Mouse (Mus musculus) CH12.LX (cell line): ENCODE data around the gene Cd27. TPM values are rescaled to one million over a fixed set of nuclear protein-coding genes. Genes with fewer than 3 reads are reported as not detected.

ENCODE experiments used
- DNase-seq: peaks from one replicate; pipeline ENCODE4 v3.0.0-alpha.2; 2013; ENCODE audit errors: extremely low read depth
- H3K27ac ChIP-seq: 2 replicates; pipeline ENCODE4 v1.5.1; 2012; ENCODE audit warnings: low read depth, mild to moderate bottlenecking, control low read depth, moderate library complexity; ENCODE audit not compliant: insufficient read depth
- H3K27me3 ChIP-seq: replicated peaks from 2 replicates; pipeline ENCODE3; 2012; ENCODE audit warnings: inconsistent platforms
- H3K36me3 ChIP-seq, 2 experiments: replicated peaks in 1 of 2; 2 replicates each; pipeline versions ENCODE3 to v1.6.1; 2012; ENCODE audit warnings: inconsistent platforms in 1 of 2, low read length in 1 of 2, mild to moderate bottlenecking in 1 of 2, mixed read lengths in 1 of 2, moderate library complexity in 1 of 2; ENCODE audit not compliant: control insufficient read depth in 1 of 2, insufficient read depth in 1 of 2
- H3K4me1 ChIP-seq, 2 experiments: 2 replicates each; pipeline ENCODE4 v1.6.1; 2012; ENCODE audit warnings: inconsistent platforms in 1 of 2, moderate library complexity in 1 of 2; ENCODE audit not compliant: insufficient read depth in 2 of 2, control insufficient read depth in 1 of 2
- H3K4me2 ChIP-seq: 2 replicates; pipeline ENCODE4 v1.6.1; 2012; ENCODE audit warnings: low read depth, mild to moderate bottlenecking, control low read depth; ENCODE audit not compliant: poor library complexity, insufficient read depth, severe bottlenecking
- H3K4me3 ChIP-seq, 3 experiments: fragments of 150-350 bp in 1 of 3; sonication (generic) in 1 of 3; replicated peaks in 1 of 3; 2 replicates each; pipeline versions ENCODE3 to v1.5.1; 2011 to 2012; ENCODE audit warnings: low read depth in 2 of 3, low read length in 2 of 3, mild to moderate bottlenecking in 2 of 3, moderate library complexity in 2 of 3, control low read depth in 1 of 3, improper control_type of control experiment in 1 of 3, inconsistent platforms in 1 of 3, mixed read lengths in 1 of 3; ENCODE audit not compliant: poor library complexity in 1 of 3
- H3K79me2 ChIP-seq: replicated peaks from 2 replicates; pipeline ENCODE4 v1.6.1; 2012; ENCODE audit warnings: mild to moderate bottlenecking, moderate library complexity; ENCODE audit not compliant: control insufficient read depth, poor library complexity, insufficient read depth, severe bottlenecking; ENCODE audit errors: extremely low read depth
- H3K9ac ChIP-seq: 2 replicates; pipeline ENCODE4 v1.6.1; 2012; ENCODE audit warnings: low read depth, mild to moderate bottlenecking, control low read depth, moderate library complexity; ENCODE audit not compliant: insufficient read depth
- H3K9me3 ChIP-seq: replicated peaks from 2 replicates; pipeline ENCODE3; 2012; ENCODE audit warnings: low read length, inconsistent platforms, mixed read lengths
- BHLHE40 ChIP-seq: IDR thresholded peaks from 2 replicates; pipeline ENCODE4 v1.6.1; 2011; ENCODE audit warnings: mild to moderate bottlenecking, low read depth, low read length, improper control_type of control experiment
- CHD1 ChIP-seq: IDR thresholded peaks from 2 replicates; pipeline ENCODE4 v1.6.1; 2012; ENCODE audit warnings: low read depth, low read length, improper control_type of control experiment, inconsistent platforms
- CHD2 ChIP-seq: IDR thresholded peaks from 2 replicates; pipeline ENCODE4 v1.6.1; 2011; ENCODE audit warnings: low read length, improper control_type of control experiment
- CTCF ChIP-seq, 2 experiments: IDR thresholded peaks in 1 of 2; conservative IDR thresholded peaks in 1 of 2; 2 replicates each; pipeline ENCODE4 v1.5.1; 2011 to 2012; ENCODE audit warnings: low read depth in 2 of 2, low read length in 2 of 2, improper control_type of control experiment in 1 of 2, inconsistent platforms in 1 of 2, mild to moderate bottlenecking in 1 of 2, moderate library complexity in 1 of 2
- E2F4 ChIP-seq: IDR thresholded peaks from 2 replicates; pipeline ENCODE4 v1.6.1; 2011; ENCODE audit warnings: low read depth, low read length, improper control_type of control experiment; ENCODE audit not compliant: insufficient replicate concordance
- ELF1 ChIP-seq: IDR thresholded peaks from 2 replicates; pipeline ENCODE4 v1.6.1; 2014; ENCODE audit warnings: low read depth, mild to moderate bottlenecking, inconsistent platforms, low read length, improper control_type of control experiment
- EP300 ChIP-seq: IDR thresholded peaks from 2 replicates; pipeline ENCODE4 v1.6.1; 2011; ENCODE audit warnings: low read length, improper control_type of control experiment
- ETS1 ChIP-seq: conservative IDR thresholded peaks from 2 replicates; pipeline ENCODE4 v1.6.1; 2012; ENCODE audit warnings: low read depth, mild to moderate bottlenecking, inconsistent platforms, low read length, improper control_type of control experiment, moderate library complexity
- GABPA ChIP-seq: IDR thresholded peaks from 2 replicates; pipeline ENCODE4 v1.6.1; 2012; ENCODE audit warnings: low read depth, low read length, improper control_type of control experiment, inconsistent platforms; ENCODE audit not compliant: insufficient replicate concordance
- HCFC1 ChIP-seq: IDR thresholded peaks from 2 replicates; pipeline ENCODE4 v1.6.1; 2012; ENCODE audit warnings: low read depth, mild to moderate bottlenecking, inconsistent platforms, low read length, improper control_type of control experiment
- IRF4 ChIP-seq: IDR thresholded peaks from 2 replicates; pipeline ENCODE4 v1.6.1; 2014; ENCODE audit warnings: low read depth, mild to moderate bottlenecking, inconsistent platforms, low read length, improper control_type of control experiment
- JUN ChIP-seq: IDR thresholded peaks from 2 replicates; pipeline ENCODE4 v1.6.1; 2011; ENCODE audit warnings: low read depth, mild to moderate bottlenecking, low read length, improper control_type of control experiment, moderate library complexity; ENCODE audit not compliant: insufficient read depth
- JUND ChIP-seq: conservative IDR thresholded peaks from 2 replicates; pipeline ENCODE4 v1.6.1; 2011; ENCODE audit warnings: low read depth, low read length, improper control_type of control experiment
- KAT2A ChIP-seq: IDR thresholded peaks from 2 replicates; pipeline ENCODE4 v1.6.1; 2012; ENCODE audit warnings: low read length, improper control_type of control experiment, inconsistent platforms; ENCODE audit not compliant: insufficient replicate concordance
- MAFK ChIP-seq: IDR thresholded peaks from 2 replicates; pipeline ENCODE4 v1.6.1; 2011; ENCODE audit warnings: low read length, improper control_type of control experiment; ENCODE audit not compliant: insufficient replicate concordance
- MAX ChIP-seq: IDR thresholded peaks from 2 replicates; pipeline ENCODE4 v1.6.1; 2011; ENCODE audit warnings: low read length, improper control_type of control experiment
- MAZ ChIP-seq: IDR thresholded peaks from 2 replicates; pipeline ENCODE4 v1.6.1; 2012; ENCODE audit warnings: low read depth, mild to moderate bottlenecking, inconsistent platforms, low read length, improper control_type of control experiment, moderate library complexity
- MEF2A ChIP-seq: IDR thresholded peaks from 2 replicates; pipeline ENCODE4 v1.6.1; 2014; ENCODE audit warnings: low read depth, mild to moderate bottlenecking, inconsistent platforms, low read length, improper control_type of control experiment, borderline replicate concordance
- MXI1 ChIP-seq: IDR thresholded peaks from 2 replicates; pipeline ENCODE4 v1.6.1; 2011; ENCODE audit warnings: mild to moderate bottlenecking, low read depth, low read length, improper control_type of control experiment
- MYC ChIP-seq: IDR thresholded peaks from 2 replicates; pipeline ENCODE4 v1.6.1; 2011; ENCODE audit warnings: low read depth, mild to moderate bottlenecking, improper control_type of control experiment, low read length
- NELFE ChIP-seq: IDR thresholded peaks from 2 replicates; pipeline ENCODE4 v1.6.1; 2011; ENCODE audit warnings: low read depth, low read length, improper control_type of control experiment
- NRF1 ChIP-seq: IDR thresholded peaks from 2 replicates; pipeline ENCODE4 v1.6.1; 2014; ENCODE audit warnings: low read depth, mild to moderate bottlenecking, inconsistent platforms, low read length, improper control_type of control experiment, moderate library complexity
- PAX5 ChIP-seq: IDR thresholded peaks from 2 replicates; pipeline ENCODE4 v1.6.1; 2012; ENCODE audit warnings: low read length, inconsistent platforms, mixed read lengths
- POLR2A ChIP-seq: IDR thresholded peaks from 2 replicates; pipeline ENCODE4 v1.6.1; 2011; ENCODE audit warnings: low read depth, mild to moderate bottlenecking, improper control_type of control experiment, low read length
- POLR2AphosphoS2 ChIP-seq: IDR thresholded peaks from 2 replicates; pipeline ENCODE4 v1.6.1; 2011; ENCODE audit warnings: low read depth, low read length, improper control_type of control experiment
- RAD21 ChIP-seq: IDR thresholded peaks from 2 replicates; pipeline ENCODE4 v1.6.1; 2011; ENCODE audit warnings: low read depth, mild to moderate bottlenecking, low read length, improper control_type of control experiment, moderate library complexity
- RCOR1 ChIP-seq: conservative IDR thresholded peaks from 2 replicates; pipeline ENCODE4 v1.6.1; 2012; ENCODE audit warnings: low read depth, mild to moderate bottlenecking, inconsistent platforms, low read length, improper control_type of control experiment
- SIN3A ChIP-seq: IDR thresholded peaks from 2 replicates; pipeline ENCODE4 v1.6.1; 2012; ENCODE audit warnings: low read length, improper control_type of control experiment, inconsistent platforms
- SMC3 ChIP-seq: IDR thresholded peaks from 2 replicates; pipeline ENCODE4 v1.6.1; 2011; ENCODE audit warnings: low read depth, low read length, improper control_type of control experiment
- TBP ChIP-seq: conservative IDR thresholded peaks from 2 replicates; pipeline ENCODE4 v1.6.1; 2011; ENCODE audit warnings: low read depth, low read length, improper control_type of control experiment
- TCF12 ChIP-seq: IDR thresholded peaks from 2 replicates; pipeline ENCODE4 v1.6.1; 2014; ENCODE audit warnings: low read depth, mild to moderate bottlenecking, inconsistent platforms, low read length, improper control_type of control experiment
- UBTF ChIP-seq: IDR thresholded peaks from 2 replicates; pipeline ENCODE4 v1.6.1; 2012; ENCODE audit warnings: low read depth, mild to moderate bottlenecking, inconsistent platforms, low read length, improper control_type of control experiment, moderate library complexity
- USF1 ChIP-seq: IDR thresholded peaks from 2 replicates; pipeline ENCODE4 v1.6.1; 2014; ENCODE audit warnings: low read depth, mild to moderate bottlenecking, inconsistent platforms, low read length, improper control_type of control experiment
- USF2 ChIP-seq: conservative IDR thresholded peaks from 2 replicates; pipeline ENCODE4 v1.6.1; 2011; ENCODE audit warnings: low read depth, low read length, improper control_type of control experiment
- ZC3H11A ChIP-seq: IDR thresholded peaks from 2 replicates; pipeline ENCODE4 v1.6.1; 2012; ENCODE audit warnings: low read depth, mild to moderate bottlenecking, inconsistent platforms, low read length, improper control_type of control experiment
- ZKSCAN1 ChIP-seq: IDR thresholded peaks from 2 replicates; pipeline ENCODE4 v1.6.1; 2012; ENCODE audit warnings: low read depth, inconsistent platforms, low read length, improper control_type of control experiment, borderline replicate concordance
- ZMIZ1 ChIP-seq: IDR thresholded peaks from 2 replicates; pipeline ENCODE4 v1.6.1; 2012; ENCODE audit warnings: low read depth, mild to moderate bottlenecking, inconsistent platforms, low read length, improper control_type of control experiment
- ZNF384 ChIP-seq: IDR thresholded peaks from 2 replicates; pipeline ENCODE4 v1.6.1; 2012; ENCODE audit warnings: low read depth, low read length, improper control_type of control experiment, inconsistent platforms
- dilution Hi-C: fragments of 300-500 bp; cut with MboI; formaldehyde crosslinking; loops from 2 replicates; pipeline ENCODE4 v1.14.3; 2020; ENCODE audit warnings: low sequenced_read_pairs; ENCODE audit not compliant: extremely low pct_unique_long_range_greater_than_20kb, extremely low pct_ligation_motif_present
- in situ Hi-C: fragments of 300-500 bp; cut with MboI; formaldehyde crosslinking; loops from 3 replicates; pipeline ENCODE4 v1.14.3; 2019; ENCODE audit warnings: low sequenced_read_pairs, low pct_ligation_motif_present, low pct_unique_long_range_greater_than_20kb, mixed read lengths
- polyA plus RNA-seq: library from polyadenylated mRNA; unstranded; fragments of >175 nt; gene quantifications from 2 replicates; pipeline ENCODE4 v1.2.1, GENCODE M21; 2012; ENCODE audit warnings: low read depth; ENCODE audit not compliant: insufficient read length
- total RNA-seq, 2 experiments: library from RNA; depleted of rRNA; stranded (reverse); fragments of 300-350 nt in 1 of 2; fragments of >200 nt in 1 of 2; gene quantifications; 2 replicates each; pipeline ENCODE4 v1.2.3; 2012 to 2014

The Cd27 gene
- total and polyA plus RNA-seq, 3 experiments, result 0.54 TPM; not detected in 2

DNA sequence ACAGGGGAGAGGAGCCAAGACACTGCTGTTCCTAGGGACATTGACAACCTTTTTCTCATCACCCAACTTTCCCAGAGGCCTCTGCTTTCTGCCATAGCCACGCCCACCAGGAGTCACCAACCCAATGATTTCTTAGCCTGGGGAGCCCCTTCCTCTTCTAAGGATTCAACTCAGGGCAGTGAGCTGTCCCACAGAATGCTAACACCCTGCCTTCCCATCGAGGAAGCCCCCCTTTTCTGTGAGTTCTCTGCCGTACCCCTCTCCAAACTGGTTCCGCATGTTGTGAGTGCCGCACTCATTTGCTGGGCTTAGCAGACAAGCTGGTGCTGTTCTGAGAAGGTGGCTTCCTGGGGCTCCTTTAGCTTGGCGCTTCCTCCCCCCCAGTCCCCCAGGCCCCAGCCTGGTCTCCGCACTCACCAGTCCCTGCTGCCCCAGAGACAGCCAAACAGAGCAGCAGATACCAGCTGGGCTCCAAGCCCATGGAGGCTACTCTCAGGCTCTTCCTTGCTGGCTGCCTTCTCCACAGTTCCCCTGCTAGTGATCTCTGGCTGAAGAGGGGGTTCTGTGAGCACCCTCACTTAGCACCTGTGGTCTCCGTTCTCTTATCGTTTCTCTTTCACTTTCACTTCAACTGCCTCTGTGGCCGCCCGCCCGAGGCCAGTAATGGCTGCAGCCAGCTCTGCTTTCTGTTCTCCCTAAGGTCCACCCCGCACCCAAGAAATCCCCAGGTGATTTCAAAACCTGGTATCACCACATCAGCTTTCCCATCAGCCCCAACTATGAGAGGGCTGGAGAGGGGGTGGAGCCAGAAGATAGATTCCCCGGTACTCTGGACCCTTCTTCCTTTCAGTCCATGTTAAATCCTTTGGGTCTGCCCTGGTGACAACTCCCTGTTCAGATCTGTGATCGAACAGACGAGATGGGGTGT, 5.4 kb downstream of the Cd27 start, which contains the start of gene Tapbpl:
Gene Tapbpl (minus strand): TSS at position 744 of the 928 bp plus-strand sequence.
- H3K4me1 ChIP-seq, result peaks cover 8 to 36% of the 10 kb centered on the region in 2 experiments
- H3K9me3 ChIP-seq, result no peaks in the 10 kb centered on the region
- peak within 1 kb of the TSS; percentile 98 for H3K9ac ChIP-seq
- peak within 1 kb of the TSS; percentile 93 for H3K27ac ChIP-seq
- dilution Hi-C loops, result no loop called here
- H3K4me3 ChIP-seq, result peak within 1 kb of the TSS; percentile 61 to 94 (median 89)
- no peaks in the 10 kb centered on the region for H3K27me3 ChIP-seq
- peak within 1 kb of the TSS; percentile 91 for H3K4me2 ChIP-seq
- H3K79me2 ChIP-seq, result no peaks in the 10 kb centered on the region
- H3K36me3 ChIP-seq, result peaks cover 22 to 60% of the 10 kb centered on the region in 2 experiments
- in situ Hi-C loops, result no loop called here
- TF ChIP-seq ZMIZ1 (peak; percentile 21; the same call in 1 of the 2 replicates), HCFC1 (peak; percentile 53), TCF12 (peak; percentile 55), SIN3A (no peak; the same call in 1 of the 2 replicates), GABPA (no peak), MEF2A (peak; percentile 9; the same call in 1 of the 2 replicates), MXI1 (peak; percentile 75), NRF1 (0 out of 2 replicates have a peak, but pooled peaks have one; percentile 26), MAFK (no peak), ELF1 (0 out of 2 replicates have a peak, but pooled peaks have one; percentile 10), USF2 (no peak), USF1 (no peak), RCOR1 (no peak; the same call in 1 of the 2 replicates), POLR2AphosphoS2 (peak; percentile 78; the same call in 1 of the 2 replicates), BHLHE40 (no peak), CHD2 (peak; percentile 77), IRF4 (peak; percentile 88), ETS1 (peak; percentile 87), MAZ (peak; percentile 81), NELFE (peak; percentile 24; the same call in 1 of the 2 replicates), CHD1 (peak; percentile 88; the same call in 1 of the 2 replicates), ZC3H11A (no peak), JUN (no peak), MAX (no peak), JUND (no peak), POLR2A (peak; percentile 65; the same call in 1 of the 2 replicates), ZNF384 (no peak), CTCF (conservative IDR thresholded peaks at IDR 0.05 in 1 of 2, IDR thresholded peaks at IDR 0.05 in 1 of 2; ENCODE audit: low read depth in 2 of 2, low read length in 2 of 2) (no peak), EP300 (peak; percentile 49; the same call in 1 of the 2 replicates), RAD21 (no peak), ZKSCAN1 (no peak), KAT2A (no peak), MYC (no peak), SMC3 (no peak), E2F4 (no peak), PAX5 (no peak), TBP (peak; percentile 85), UBTF (no peak)
- DNase-seq, result peak; percentile 81
